Mouse (Mus musculus) adrenal gland, postnatal 25 days (tissue): ENCODE results near the gene Stat2. TPM values are rescaled to one million over a fixed set of nuclear protein-coding genes. Genes with fewer than 3 reads are reported as not detected.
"Not testable (repeated sequence)": the region's sequence is repeated elsewhere in the genome, so short reads cannot be mapped to it uniquely, and the experiment has no call there.

Experiments used
- DNase-seq: peaks from one replicate; pipeline ENCODE4 v3.0.0; 2021; ENCODE audit warnings: mixed read lengths
- total RNA-seq: library from RNA; stranded (reverse); gene quantifications from 2 replicates; pipeline ENCODE4 v1.2.3, GENCODE M21; 2021

The Stat2 gene
- total RNA-seq, 1 experiment from 2014 or later = 52.6 TPM

- DNase-seq = no peak
Measured at GRCm38 (mm10) chr10:128298702-128299171, 28.4 kb downstream of the Stat2 start, which contains the start of gene Il23a. TSS of gene Il23a (minus strand) at chr10:128298752.

GRCm38 (mm10) chr10:128302357-128302756 lies 32.0 kb downstream of the Stat2 start:
- no peak for DNase-seq

GRCm38 (mm10) chr10:128302785-128303125 lies 32.4 kb downstream of the Stat2 start:
- DNase-seq = no peak

GRCm38 (mm10) chr10:128303126-128304021 lies 33.0 kb downstream of the Stat2 start, which contains the start of gene Pan2:
TSS of gene Pan2 (plus strand) at chr10:128303335.
- peak; percentile 98 for DNase-seq

GRCm38 (mm10) chr10:128309654-128310053 lies 39.3 kb downstream of the Stat2 start:
- no peak for DNase-seq

GRCm38 (mm10) chr10:128310177-128310576 lies 39.8 kb downstream of the Stat2 start:
- peak; percentile 71 for DNase-seq

GRCm38 (mm10) chr10:128310902-128311301 lies 40.5 kb downstream of the Stat2 start:
- no peak for DNase-seq

- DNase-seq = no peak
Measured at GRCm38 (mm10) chr10:128315578-128315977, 45.2 kb downstream of the Stat2 start.

GRCm38 (mm10) chr10:128321641-128322040 lies 51.3 kb downstream of the Stat2 start:
- no peak for DNase-seq

- peak; percentile 80 for DNase-seq
Measured at GRCm38 (mm10) chr10:128322141-128323108, 52.1 kb downstream of the Stat2 start, which contains the start of gene Cnpy2. TSS of gene Cnpy2 (plus strand) at chr10:128322459.

GRCm38 (mm10) chr10:128323516-128323915 lies 53.2 kb downstream of the Stat2 start:
- no peak for DNase-seq

GRCm38 (mm10) chr10:128326825-128327224 lies 56.5 kb downstream of the Stat2 start:
- DNase-seq = no peak

- DNase-seq = no peak
Measured at GRCm38 (mm10) chr10:128327610-128328009, 57.3 kb downstream of the Stat2 start.

- DNase-seq = not testable (repeated sequence)
Measured at GRCm38 (mm10) chr10:128332358-128333249, 62.2 kb downstream of the Stat2 start.

GRCm38 (mm10) chr10:128335582-128335981 lies 65.2 kb downstream of the Stat2 start:
- peak; percentile 78 for DNase-seq

GRCm38 (mm10) chr10:128336195-128336594 lies 65.8 kb downstream of the Stat2 start:
- DNase-seq = no peak

- no peak for DNase-seq
Measured at GRCm38 (mm10) chr10:128336597-128336996, 66.2 kb downstream of the Stat2 start.

GRCm38 (mm10) chr10:128337306-128338181 lies 67.2 kb downstream of the Stat2 start, which contains the start of gene Cs:
TSS of gene Cs (plus strand) at chr10:128337734.
- peak; percentile 98 for DNase-seq

- DNase-seq = no peak
Measured at GRCm38 (mm10) chr10:128338415-128338814, 68.1 kb downstream of the Stat2 start.

GRCm38 (mm10) chr10:128338948-128339347 lies 68.6 kb downstream of the Stat2 start:
- no peak for DNase-seq
